Mouse (Mus musculus): ENCODE data around the gene Smox. TPM values are rescaled to one million over a fixed set of nuclear protein-coding genes. Genes with fewer than 3 reads are reported as not detected.
A peak's percentile ranks its signal among the peaks of the same experiment; 100 is the strongest.

Smox gene
- polyA plus RNA-seq, 1 experiment from 2014 or later: 67.2 TPM

- H3K4me3 ChIP-seq: no peak overlapping the region
- H3K36me3 ChIP-seq: no peaks in the 10 kb centered on the region
- no peaks in the 10 kb centered on the region for H3K27me3 ChIP-seq (ENCODE audit: low read depth, poor library complexity, severe bottlenecking)
- 73% methylated on average over 5 of the region's 5 CpGs for WGBS
- peaks cover 72% of the 10 kb centered on the region for H3K4me1 ChIP-seq
- no peaks in the 10 kb centered on the region for H3K9me3 ChIP-seq (replicated peaks)
- H3K27ac ChIP-seq: peak overlapping the region; percentile 67; the same call in 1 of the 2 replicates
- no peak for DNase-seq (ENCODE audit: low spot score)
Observed at GRCm38 (mm10) chr2:131502561-131502960, 11.3 kb downstream of the Smox start.

GRCm38 (mm10) chr2:131505431-131505830 lies 14.1 kb downstream of the Smox start:
- H3K4me1 ChIP-seq: peaks cover 83% of the 10 kb centered on the region
- no peaks in the 10 kb centered on the region for H3K27me3 ChIP-seq (ENCODE audit: low read depth, poor library complexity, severe bottlenecking)
- DNase-seq (ENCODE audit: low spot score): no peak
- peak overlapping the region; percentile 92 for H3K27ac ChIP-seq
- H3K4me3 ChIP-seq: no peak overlapping the region
- no peaks in the 10 kb centered on the region for H3K36me3 ChIP-seq
- H3K9me3 ChIP-seq (replicated peaks): no peaks in the 10 kb centered on the region

- H3K4me3 ChIP-seq: 0 out of 2 replicates have a peak overlapping the region, but pooled peaks have one; percentile 17
Observed at GRCm38 (mm10) chr2:131506358-131506757, 15.1 kb downstream of the Smox start.

DNA sequence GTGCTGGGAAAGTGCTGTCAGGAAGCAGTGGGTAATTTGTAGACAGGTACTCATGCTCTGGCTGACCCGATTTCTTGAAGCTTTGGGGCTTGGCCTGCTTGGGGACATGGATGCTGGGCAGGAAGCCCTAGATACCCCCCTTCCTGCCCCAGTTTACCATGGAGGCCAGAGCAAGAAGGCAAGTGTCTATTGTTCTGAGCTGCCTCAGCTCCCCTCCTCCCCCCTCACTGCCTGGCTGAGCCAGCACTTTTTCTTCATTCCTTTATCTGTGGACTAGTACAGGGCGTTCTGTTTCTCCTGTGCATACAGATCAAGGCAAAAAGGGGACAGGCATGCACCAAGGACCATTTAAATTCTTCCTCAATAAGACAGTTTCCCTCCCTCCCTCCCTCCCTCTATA lies 17.2 kb downstream of the Smox start:
- DNase-seq (ENCODE audit: low spot score): no peak
- H3K4me3 ChIP-seq: no peak overlapping the region
- H3K9me3 ChIP-seq (replicated peaks): no peaks in the 10 kb centered on the region
- H3K4me1 ChIP-seq: peaks cover 59% of the 10 kb centered on the region
- H3K27me3 ChIP-seq (ENCODE audit: low read depth, poor library complexity, severe bottlenecking): no peaks in the 10 kb centered on the region
- H3K27ac ChIP-seq: peak overlapping the region; percentile 68; the same call in 1 of the 2 replicates
- H3K36me3 ChIP-seq: 0 out of 2 replicates have a peak, but pooled peaks cover under 1% of the 10 kb centered on the region
- 54% methylated on average over 2 of the region's 2 CpGs for WGBS

More at GRCm38 (mm10) chr2:131506358-131506757, 15.1 kb downstream of the Smox start:
- 53% methylated on average over 3 of the region's 3 CpGs for WGBS
- DNase-seq (ENCODE audit: low spot score): peak; percentile 56
- H3K36me3 ChIP-seq: no peaks in the 10 kb centered on the region
- H3K9me3 ChIP-seq (replicated peaks): no peaks in the 10 kb centered on the region
- peaks cover 76% of the 10 kb centered on the region for H3K4me1 ChIP-seq
- no peaks in the 10 kb centered on the region for H3K27me3 ChIP-seq (ENCODE audit: low read depth, poor library complexity, severe bottlenecking)
- H3K27ac ChIP-seq: peak overlapping the region; percentile 92

DNA sequence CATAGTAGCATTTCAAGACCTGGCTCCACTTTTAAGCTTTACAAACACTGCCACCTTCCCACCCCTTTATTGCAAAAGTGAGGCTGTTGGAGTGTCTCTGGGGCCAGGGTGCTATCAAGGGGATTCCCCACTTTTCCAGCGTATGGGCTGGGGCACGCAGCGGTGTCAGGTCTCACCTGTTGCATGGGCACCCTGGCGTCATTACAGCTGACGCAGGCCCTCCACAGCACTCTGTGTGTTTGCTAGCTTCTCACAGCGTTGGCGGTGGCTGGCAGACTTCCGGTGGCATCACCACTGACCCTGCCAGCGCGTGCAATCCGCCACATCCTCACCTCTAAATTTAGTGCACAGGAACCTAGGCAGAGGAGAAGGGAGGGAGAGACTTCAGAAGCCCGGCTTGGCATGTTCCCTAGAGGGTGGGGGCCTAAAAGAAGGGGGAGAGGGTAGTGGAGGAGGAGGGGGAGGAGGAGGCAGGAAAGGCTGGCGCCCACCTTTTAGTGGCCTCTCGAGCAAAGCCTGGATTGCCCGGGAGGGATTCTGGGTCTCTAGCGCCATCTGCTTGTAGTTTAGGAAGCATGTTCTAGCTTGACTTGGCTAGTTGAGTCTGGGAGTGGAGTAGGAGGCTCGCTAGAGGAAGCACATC lies 18.5 kb downstream of the Smox start:
- 14% methylated on average over 17 of the region's 17 CpGs for WGBS
- Histone ChIP-seq H3K27ac (peak overlapping the region; percentile 81), H3K4me1 (peaks cover 59% of the 10 kb centered on the region)

DNA sequence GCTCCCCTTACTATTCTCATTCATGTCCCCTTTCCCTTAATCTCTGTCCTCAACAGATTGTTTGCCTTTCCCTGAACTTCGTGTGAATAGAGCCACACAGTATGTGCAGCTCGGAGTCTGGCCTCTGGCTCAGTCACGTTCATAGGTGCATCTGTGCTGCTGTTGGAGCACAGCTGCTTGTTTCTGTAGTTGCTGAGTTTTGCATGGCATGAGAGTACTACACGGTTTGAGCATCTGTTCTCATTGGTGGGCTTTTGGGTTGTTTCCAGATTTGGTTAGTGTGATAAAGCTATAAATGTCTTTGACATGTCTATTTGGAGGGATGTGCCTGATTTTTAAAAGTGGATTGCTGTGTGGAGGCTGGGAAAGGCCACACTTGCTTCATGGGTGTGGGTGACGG lies 19.2 kb downstream of the Smox start:
- Histone ChIP-seq H3K4me3 (no peak overlapping the region), H3K27ac (no peak overlapping the region), H3K36me3 (peaks cover 5% of the 10 kb centered on the region; the same call in 1 of the 2 replicates), H3K27me3 (ENCODE audit: low read depth, poor library complexity, severe bottlenecking) (no peaks in the 10 kb centered on the region), H3K9me3 (replicated peaks) (no peaks in the 10 kb centered on the region), H3K4me1 (peaks cover 51% of the 10 kb centered on the region)
- DNase-seq (ENCODE audit: low spot score): no peak
- 78% methylated on average over 5 of the region's 5 CpGs for WGBS

More for the DNA sequence above, 18.5 kb downstream of the Smox start:
- peak overlapping the region; percentile 38 for H3K4me3 ChIP-seq
- peaks cover 2% of the 10 kb centered on the region; the same call in 1 of the 2 replicates for H3K36me3 ChIP-seq
- H3K27me3 ChIP-seq (ENCODE audit: low read depth, poor library complexity, severe bottlenecking): no peaks in the 10 kb centered on the region
- peak; percentile 80 for DNase-seq (ENCODE audit: low spot score)
- H3K9me3 ChIP-seq (replicated peaks): no peaks in the 10 kb centered on the region

DNA sequence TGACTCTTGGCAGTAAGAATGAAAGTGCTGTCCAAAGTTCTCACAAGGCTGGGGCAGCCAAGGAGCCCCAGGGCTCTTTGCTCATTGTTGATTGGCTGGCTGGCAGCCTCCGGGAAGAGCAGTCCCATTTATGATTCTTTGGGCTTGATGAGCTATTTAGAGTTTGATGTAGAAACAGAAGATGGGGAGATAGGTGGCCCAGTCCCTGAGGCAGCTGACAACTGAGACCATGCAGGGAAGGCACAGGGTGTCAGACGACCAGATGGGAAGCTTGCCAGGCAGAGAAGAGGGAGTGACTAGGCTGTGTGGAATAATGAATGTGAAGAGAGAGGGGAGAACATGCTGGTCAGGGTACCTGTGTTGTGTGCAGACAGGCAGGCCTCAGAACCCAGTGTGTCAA lies 22.2 kb downstream of the Smox start:
- peaks cover 26% of the 10 kb centered on the region for H3K36me3 ChIP-seq
- WGBS: 50% methylated on average over 2 of the region's 2 CpGs
- H3K4me3 ChIP-seq: no peak overlapping the region
- no peaks in the 10 kb centered on the region for H3K9me3 ChIP-seq (replicated peaks)
- H3K27ac ChIP-seq: no peak overlapping the region
- no peaks in the 10 kb centered on the region for H3K27me3 ChIP-seq (ENCODE audit: low read depth, poor library complexity, severe bottlenecking)
- peaks cover 24% of the 10 kb centered on the region for H3K4me1 ChIP-seq
- no peak for DNase-seq (ENCODE audit: low spot score)

- Histone ChIP-seq H3K27me3 (ENCODE audit: low read depth, poor library complexity, severe bottlenecking) (no peaks in the 10 kb centered on the region), H3K9me3 (replicated peaks) (no peaks in the 10 kb centered on the region), H3K36me3 (peaks cover 31% of the 10 kb centered on the region), H3K27ac (no peak overlapping the region), H3K4me3 (no peak overlapping the region), H3K4me1 (peaks cover 17% of the 10 kb centered on the region)
- 83% methylated on average over 4 of the region's 4 CpGs for WGBS
- no peak for DNase-seq (ENCODE audit: low spot score)
Observed at GRCm38 (mm10) chr2:131514055-131514621, 22.8 kb downstream of the Smox start.

- Histone ChIP-seq H3K9me3 (replicated peaks) (no peaks in the 10 kb centered on the region), H3K36me3 (peaks cover 53% of the 10 kb centered on the region), H3K27ac (no peak overlapping the region), H3K27me3 (ENCODE audit: low read depth, poor library complexity, severe bottlenecking) (no peaks in the 10 kb centered on the region), H3K4me1 (0 out of 2 replicates have a peak, but pooled peaks cover 3% of the 10 kb centered on the region), H3K4me3 (no peak overlapping the region)
- no peak for DNase-seq (ENCODE audit: low spot score)
- 92% methylated on average over 4 of the region's 4 CpGs for WGBS
Observed at GRCm38 (mm10) chr2:131517550-131517949, 26.3 kb downstream of the Smox start.

DNA sequence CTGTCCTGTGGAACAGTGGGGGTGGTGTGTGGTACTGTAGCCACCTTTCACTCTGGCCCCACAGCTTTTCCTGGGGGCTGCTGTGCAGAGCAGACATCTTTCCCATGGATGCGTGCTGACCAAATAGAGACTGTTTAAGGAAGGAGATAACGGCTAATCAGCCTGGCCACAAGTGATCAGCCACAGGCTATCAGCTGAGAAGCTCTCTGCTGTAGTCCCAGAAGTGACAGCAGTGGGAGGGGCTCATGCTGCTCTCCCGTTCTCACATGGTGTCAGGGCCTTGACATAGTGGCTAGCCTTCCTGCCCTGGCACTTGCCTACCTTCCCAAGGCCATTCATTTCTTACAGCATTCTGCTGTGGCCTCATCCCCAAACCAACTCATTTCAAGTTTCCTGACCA lies 27.5 kb downstream of the Smox start:
- WGBS: 39% methylated on average over 3 of the region's 3 CpGs

DNA sequence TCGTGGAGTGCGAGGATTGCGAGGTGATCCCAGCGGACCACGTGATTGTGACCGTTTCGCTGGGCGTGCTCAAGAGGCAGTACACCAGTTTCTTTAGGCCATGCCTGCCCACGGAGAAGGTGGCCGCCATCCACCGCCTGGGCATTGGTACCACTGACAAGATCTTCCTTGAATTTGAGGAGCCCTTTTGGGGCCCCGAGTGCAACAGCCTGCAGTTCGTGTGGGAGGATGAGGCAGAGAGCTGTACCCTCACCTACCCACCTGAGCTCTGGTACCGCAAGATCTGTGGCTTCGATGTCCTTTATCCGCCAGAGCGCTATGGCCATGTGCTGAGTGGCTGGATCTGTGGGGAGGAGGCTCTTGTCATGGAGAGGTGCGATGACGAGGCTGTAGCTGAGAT lies 29.4 kb downstream of the Smox start:
- Histone ChIP-seq H3K4me3 (no peak overlapping the region), H3K9me3 (replicated peaks) (no peaks in the 10 kb centered on the region), H3K36me3 (peaks cover 50% of the 10 kb centered on the region), H3K27ac (no peak overlapping the region), H3K27me3 (ENCODE audit: low read depth, poor library complexity, severe bottlenecking) (no peaks in the 10 kb centered on the region), H3K4me1 (no peaks in the 10 kb centered on the region)
- WGBS: 95% methylated on average over 19 of the region's 19 CpGs
- DNase-seq (ENCODE audit: low spot score): no peak

More for the DNA sequence above, 27.5 kb downstream of the Smox start:
- 0 out of 2 replicates have a peak, but pooled peaks cover 3% of the 10 kb centered on the region for H3K4me1 ChIP-seq
- H3K36me3 ChIP-seq: peaks cover 51% of the 10 kb centered on the region
- H3K9me3 ChIP-seq (replicated peaks): no peaks in the 10 kb centered on the region
- H3K4me3 ChIP-seq: no peak overlapping the region
- no peak for DNase-seq (ENCODE audit: low spot score)
- no peak overlapping the region for H3K27ac ChIP-seq
- no peaks in the 10 kb centered on the region for H3K27me3 ChIP-seq (ENCODE audit: low read depth, poor library complexity, severe bottlenecking)

DNA sequence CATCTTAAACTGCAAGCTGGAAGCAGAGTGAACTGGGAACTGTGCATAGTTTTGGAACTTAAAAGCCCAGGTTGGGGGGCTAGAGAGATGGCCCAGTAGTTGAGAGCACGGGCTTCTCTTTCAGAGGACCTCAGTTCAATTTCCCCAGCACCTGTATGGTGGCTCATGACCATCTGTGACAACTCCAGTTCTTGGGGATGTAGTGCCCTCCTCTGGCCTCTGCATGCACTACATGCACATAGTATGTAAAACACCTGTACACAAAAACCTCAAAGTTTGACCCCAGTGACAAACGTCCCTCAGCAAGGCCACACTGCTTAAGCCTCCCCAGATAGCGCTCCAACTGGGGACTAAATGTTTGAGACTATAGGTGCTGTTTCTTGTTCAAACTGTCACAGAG lies 35.8 kb downstream of the Smox start:
- Histone ChIP-seq H3K36me3 (peaks cover 4% of the 10 kb centered on the region; the same call in 1 of the 2 replicates), H3K27ac (no peak overlapping the region), H3K4me3 (no peak overlapping the region), H3K9me3 (replicated peaks) (no peaks in the 10 kb centered on the region), H3K27me3 (ENCODE audit: low read depth, poor library complexity, severe bottlenecking) (no peaks in the 10 kb centered on the region), H3K4me1 (0 out of 2 replicates have a peak, but pooled peaks cover 3% of the 10 kb centered on the region)
- DNase-seq (ENCODE audit: low spot score): peak; percentile 49
- 55% methylated on average over 3 of the region's 3 CpGs for WGBS

DNA sequence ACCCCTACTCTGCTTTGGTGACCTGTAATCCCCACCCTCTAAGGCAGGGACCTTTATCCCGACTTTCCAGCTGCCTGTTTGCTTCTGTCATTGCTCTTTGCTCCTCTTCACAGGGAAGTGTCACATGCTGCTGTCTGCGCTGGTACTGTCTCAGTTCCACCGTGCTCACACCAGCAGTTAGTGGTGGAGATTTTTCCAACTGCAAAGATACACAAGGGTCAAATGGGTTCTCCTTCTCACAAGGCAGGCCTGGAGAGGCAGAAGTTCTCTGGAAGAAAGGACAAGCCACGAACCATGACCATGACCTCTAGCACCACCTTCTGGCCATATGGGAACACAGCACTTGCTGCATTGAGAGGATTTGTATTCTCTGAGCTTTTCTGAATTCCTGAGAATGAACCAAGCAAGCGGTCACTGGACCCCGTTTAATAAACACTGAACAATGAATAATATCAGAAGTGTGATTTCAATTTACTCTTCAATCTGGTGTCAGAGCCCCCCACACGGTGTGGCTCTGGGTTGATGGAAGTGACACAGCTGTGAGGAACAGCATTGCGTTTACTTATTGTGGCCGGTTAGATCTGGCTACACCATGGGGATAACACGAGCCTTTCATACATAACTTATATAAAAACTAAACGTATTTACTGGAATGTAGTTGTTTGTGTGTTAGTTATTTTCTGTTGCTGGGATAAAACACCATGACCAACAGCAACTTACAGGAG lies 38.8 kb downstream of the Smox start:
- WGBS: 40% methylated on average over 11 of the region's 11 CpGs
- no peaks in the 10 kb centered on the region; the same call in 1 of the 2 replicates for H3K36me3 ChIP-seq
- no peaks in the 10 kb centered on the region for H3K9me3 ChIP-seq (replicated peaks)
- H3K27me3 ChIP-seq (ENCODE audit: low read depth, poor library complexity, severe bottlenecking): 0 out of 2 replicates have a peak, but pooled peaks cover 2% of the 10 kb centered on the region
- H3K4me1 ChIP-seq: 0 out of 2 replicates have a peak, but pooled peaks cover 3% of the 10 kb centered on the region
- DNase-seq (ENCODE audit: low spot score): peak; percentile 73
- no peak overlapping the region for H3K4me3 ChIP-seq
- H3K27ac ChIP-seq: no peak overlapping the region

All from limb, embryonic 10.5 days (tissue).